In the genomic region with DNA sequence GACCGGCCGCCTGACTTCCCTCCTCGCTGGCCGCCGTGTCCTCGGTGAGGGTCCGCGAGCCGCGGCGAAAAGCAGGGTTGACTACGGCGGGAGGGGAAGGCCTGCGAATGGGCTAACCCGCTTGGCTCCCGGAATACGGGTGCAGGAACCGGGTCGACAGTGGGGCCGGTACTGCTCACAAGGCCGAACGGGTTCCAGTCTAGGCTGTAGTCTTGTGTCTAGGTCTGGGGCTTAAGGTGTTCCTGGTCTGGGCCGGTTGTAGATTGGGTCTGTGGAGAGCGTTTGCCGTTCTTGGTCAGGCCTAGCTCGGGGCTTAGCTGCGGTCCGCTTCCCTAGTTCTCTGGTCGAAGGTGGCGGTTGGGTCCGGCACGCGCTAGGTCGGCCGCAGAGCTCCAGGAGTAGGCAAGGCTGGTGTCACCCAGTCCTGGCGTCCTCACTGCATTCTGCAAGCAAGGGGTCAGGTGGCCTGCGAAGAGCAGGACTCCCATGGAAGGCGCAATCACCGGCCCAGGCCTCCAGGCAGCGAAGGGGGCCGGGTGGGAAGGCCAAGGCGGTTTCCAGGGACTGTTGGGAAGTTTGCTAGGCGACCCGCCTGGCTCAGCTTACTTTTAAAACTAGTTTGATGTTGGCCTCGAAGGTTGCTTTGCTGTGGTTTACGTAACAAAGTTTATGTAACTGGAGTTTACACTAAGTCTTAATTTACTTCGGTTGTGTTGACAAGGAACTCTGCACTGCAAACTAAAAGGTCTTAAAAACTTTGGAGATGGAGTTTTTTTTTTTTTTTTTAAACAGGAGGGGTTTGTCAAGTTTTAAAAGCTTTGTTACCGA, we compare ENCODE assay signal across 8 mouse cellular contexts. TPM values are rescaled to one million over a fixed set of nuclear protein-coding genes. Genes with fewer than 3 reads are reported as not detected.
DNase-seq lines count a peak whose midpoint lies in the region; ATAC-seq and TF ChIP-seq lines count a peak whose summit lies in the region.

No protein-coding gene starts in this region.

- H3K9ac ChIP-seq in hindbrain, embryonic 12.5 days, result peak overlapping the region; percentile 96
- peak overlapping the region; percentile 98 for H3K9ac ChIP-seq in liver, embryonic 13.5 days

- DNase-seq in left cerebral cortex, adult 2 months (ENCODE audit: extremely low spot score in 1 of 2, low spot score in 2 of 2), result no peak
- no peak for DNase-seq in left cerebral cortex, adult 9 months (ENCODE audit: low spot score in 2 of 2)
- peak; percentile 44 for DNase-seq in liver, embryonic 13.5 days
- peak; percentile 82 for DNase-seq in neural tube, embryonic 10.5 days (ENCODE audit: extremely low spot score, low spot score)
- DNase-seq in yolk sac, embryonic 10.5 days (ENCODE audit: low spot score), result no peak

- peak overlapping the region; percentile 97 for H3K27ac ChIP-seq in left cerebral cortex, adult 2 months
- H3K27ac ChIP-seq in hindbrain, embryonic 12.5 days, result peak overlapping the region; percentile 96
- H3K27ac ChIP-seq in liver, embryonic 13.5 days, result peak overlapping the region; percentile 93

- peak overlapping the region; percentile 71 for H3K4me3 ChIP-seq in left cerebral cortex, adult 2 months
- peak overlapping the region; percentile 100 for H3K4me3 ChIP-seq in erythroblast, embryonic 14.5 days (replicated peaks)
- peak overlapping the region; percentile 99 for H3K4me3 ChIP-seq in hindbrain, embryonic 12.5 days
- H3K4me3 ChIP-seq in liver, embryonic 13.5 days (replicated peaks), result peak overlapping the region; percentile 98

- WGBS in hindbrain, embryonic 12.5 days, result 2% methylated on average over 48 of the region's 48 CpGs
- under 1% methylated on average over 48 of the region's 48 CpGs for WGBS in liver, embryonic 13.5 days (ENCODE audit: insufficient replicate concordance)

- peak; percentile 15 for ATAC-seq in activated CD4-positive, CD25-positive, alpha-beta regulatory T cell, adult 4 months
- peak; percentile 77 for ATAC-seq in hindbrain, embryonic 12.5 days (ENCODE audit: low FRiP score)
- peak; percentile 47 for ATAC-seq in liver, embryonic 13.5 days (ENCODE audit: low read depth)

- peak overlapping the region; percentile 86 for H3K4me2 ChIP-seq in hindbrain, embryonic 12.5 days (replicated peaks)
- peak overlapping the region; percentile 73 for H3K4me2 ChIP-seq in liver, embryonic 13.5 days

- intact Hi-C loops in left cerebral cortex, adult 2 months (cut with DNase I), result no loop called here

- H3K4me1 ChIP-seq in erythroblast, embryonic 14.5 days (ENCODE audit: control insufficient read depth), result peaks cover 42% of the 10 kb centered on the region
- peaks cover 27% of the 10 kb centered on the region for H3K4me1 ChIP-seq in hindbrain, embryonic 12.5 days
- peaks cover 48% of the 10 kb centered on the region for H3K4me1 ChIP-seq in liver, embryonic 13.5 days (replicated peaks)

- peaks cover 3% of the 10 kb centered on the region; the same call in 1 of the 2 replicates for H3K27me3 ChIP-seq in erythroblast, embryonic 14.5 days (ENCODE audit: control insufficient read depth)
- no peaks in the 10 kb centered on the region for H3K27me3 ChIP-seq in hindbrain, embryonic 12.5 days
- no peaks in the 10 kb centered on the region for H3K27me3 ChIP-seq in liver, embryonic 13.5 days

- peaks cover 22% of the 10 kb centered on the region for H3K36me3 ChIP-seq in erythroblast, embryonic 14.5 days (ENCODE audit: control insufficient read depth)
- H3K36me3 ChIP-seq in hindbrain, embryonic 12.5 days, result no peaks in the 10 kb centered on the region
- no peaks in the 10 kb centered on the region for H3K36me3 ChIP-seq in liver, embryonic 13.5 days

- no peaks in the 10 kb centered on the region for H3K9me3 ChIP-seq in erythroblast, embryonic 14.5 days (ENCODE audit: control insufficient read depth, low read length)
- H3K9me3 ChIP-seq in hindbrain, embryonic 12.5 days (replicated peaks), result no peaks in the 10 kb centered on the region
- no peaks in the 10 kb centered on the region for H3K9me3 ChIP-seq in liver, embryonic 13.5 days (replicated peaks)

- no peak for TF ChIP-seq CTCF in left cerebral cortex, adult 2 months (IDR thresholded peaks at IDR 0.05)

RNA-seq across cellular contexts. Expression of a gene that starts 0.6 kb away (rescaled TPM):
- 1 to 10 TPM in 1 of 2 experiments, not detected in 1; 1.6 TPM for total RNA-seq in left cerebral cortex, adult 2 months (2021)
- polyA plus RNA-seq in activated CD4-positive, CD25-positive, alpha-beta regulatory T cell, adult 4 months (2017; shearing (Covaris generic)), result not detected
- polyA plus RNA-seq in erythroblast, embryonic 14.5 days (2012), result not detected in 2 replicates
- polyA plus RNA-seq in hindbrain, embryonic 12.5 days (2016; fragmentation: Nextera tagmentation; extraction: Ambion mirVana), result not detected in 2 replicates
- not detected in 2 replicates for polyA plus RNA-seq in liver, embryonic 13.5 days (2015; fragmentation: Nextera tagmentation; extraction: Ambion mirVana)

RNA-seq across cellular contexts. Expression of a gene that starts 0.8 kb away (rescaled TPM):
- total RNA-seq in left cerebral cortex, adult 2 months (2021), result 100 to 1,000 TPM; 157 to 169 TPM
- 100 to 1,000 TPM; 113 to 126 TPM for polyA plus RNA-seq in activated CD4-positive, CD25-positive, alpha-beta regulatory T cell, adult 4 months (2017; shearing (Covaris generic))
- polyA plus RNA-seq in erythroblast, embryonic 14.5 days (2012), result 39.4 and 61.9 TPM in 2 replicates
- polyA plus RNA-seq in hindbrain, embryonic 12.5 days (2016; fragmentation: Nextera tagmentation; extraction: Ambion mirVana), result 227 and 270 TPM in 2 replicates
- 100 and 125 TPM in 2 replicates for polyA plus RNA-seq in liver, embryonic 13.5 days (2015; fragmentation: Nextera tagmentation; extraction: Ambion mirVana)

Comparison
In these comparisons a context has a peak if more than half of its experiments do, and no peak if none do; other contexts are left out.
1. DNase-seq: peak in liver, embryonic 13.5 days (single experiment) and neural tube, embryonic 10.5 days (single experiment); none in left cerebral cortex, adult 2 months (0 of 2), left cerebral cortex, adult 9 months (0 of 2) and yolk sac, embryonic 10.5 days (single experiment).
2. ATAC-seq: peak in every context shown above with its lines; median percentile 77 in hindbrain, embryonic 12.5 days; 47 in liver, embryonic 13.5 days; 15 in activated CD4-positive, CD25-positive, alpha-beta regulatory T cell, adult 4 months.
3. Peak in every context shown above with its lines, with median percentiles within 50 percentile points of each other: H3K27ac ChIP-seq and H3K4me3 ChIP-seq.